Mouse (Mus musculus): Measurements from ENCODE around the gene Astn2. TPM values are rescaled to one million over a fixed set of nuclear protein-coding genes. Genes with fewer than 3 reads are reported as not detected.

Astn2 gene
- total and polyA plus RNA-seq, 3 experiments, result 0.50 to 0.90 (median 0.78) TPM

DNA sequence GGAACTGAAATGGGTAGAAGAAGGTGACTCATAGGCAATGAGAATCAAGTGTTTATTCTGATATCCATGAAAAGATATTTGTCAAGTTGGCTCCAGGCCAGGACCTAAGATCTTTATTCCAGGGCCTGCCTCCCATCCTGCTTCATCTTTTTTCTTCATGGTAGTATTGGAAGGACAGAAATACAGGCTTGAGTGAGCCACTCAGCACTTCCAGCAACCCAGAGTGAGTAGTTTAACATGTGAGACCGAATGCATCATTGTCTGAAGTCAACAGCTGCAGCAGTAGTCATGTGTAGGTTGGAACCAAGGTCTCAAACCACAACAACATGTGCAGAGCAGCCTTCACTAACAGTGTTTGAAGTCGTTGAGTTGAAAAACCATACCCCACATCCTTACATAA is 636.5 kb downstream of the Astn2 start:
- H3K4me3 ChIP-seq, result no peak overlapping the region
- no peaks in the 10 kb centered on the region for H3K27me3 ChIP-seq (ENCODE audit: control insufficient read depth, insufficient read depth, low read length)
- H3K9ac ChIP-seq (ENCODE audit: low read depth, low read length), result no peak overlapping the region
- H3K4me1 ChIP-seq (ENCODE audit: control insufficient read depth, insufficient read depth, low read length), result no peaks in the 10 kb centered on the region
- TF ChIP-seq POLR2A (IDR thresholded peaks at IDR 0.05; ENCODE audit: insufficient read depth, low read depth, low read length) (no peak), EP300 (IDR thresholded peaks at IDR 0.05; ENCODE audit: insufficient read depth, low read depth, low read length) (no peak), CTCF (IDR thresholded peaks at IDR 0.05) (no peak)
- H3K27ac ChIP-seq, result no peak overlapping the region
- intact Hi-C loops (cut with DNase I), result no loop called here
- no peaks in the 10 kb centered on the region for H3K79me2 ChIP-seq (replicated peaks; ENCODE audit: control insufficient read depth, insufficient read depth, low read length)
- no peaks in the 10 kb centered on the region for H3K36me3 ChIP-seq (ENCODE audit: control insufficient read depth, insufficient read depth, low read length)
- 44% methylated on average over 2 of the region's 2 CpGs for WGBS
- no peak for DNase-seq

DNA sequence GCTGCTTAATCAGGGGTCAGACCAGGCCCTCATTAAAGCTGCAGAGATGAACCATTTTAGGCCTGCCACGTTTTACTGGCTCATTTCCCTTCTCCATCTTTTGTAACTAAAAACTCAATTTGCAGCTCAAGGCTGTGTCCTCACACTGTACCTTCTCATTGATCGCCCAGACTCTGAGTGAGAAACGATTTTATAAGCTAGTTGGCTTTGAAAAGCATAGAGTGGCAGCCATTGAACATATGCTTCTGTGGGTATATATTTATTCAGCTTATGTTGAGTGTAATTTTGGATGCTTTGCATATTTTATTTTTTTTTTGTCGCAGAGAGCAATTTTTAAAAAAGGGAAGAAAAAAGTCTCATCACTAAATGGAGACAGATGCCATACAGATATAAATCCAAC is 637.0 kb downstream of the Astn2 start:
- no peaks in the 10 kb centered on the region for H3K36me3 ChIP-seq (ENCODE audit: control insufficient read depth, insufficient read depth, low read length)
- intact Hi-C loops (cut with DNase I), result no loop called here
- no peak for DNase-seq
- no peaks in the 10 kb centered on the region for H3K27me3 ChIP-seq (ENCODE audit: control insufficient read depth, insufficient read depth, low read length)
- no peak overlapping the region for H3K27ac ChIP-seq
- WGBS, result 73% methylated on average over 4 of the region's 4 CpGs
- no peaks in the 10 kb centered on the region for H3K4me1 ChIP-seq (ENCODE audit: control insufficient read depth, insufficient read depth, low read length)
- no peaks in the 10 kb centered on the region for H3K79me2 ChIP-seq (replicated peaks; ENCODE audit: control insufficient read depth, insufficient read depth, low read length)
- H3K9ac ChIP-seq (ENCODE audit: low read depth, low read length), result no peak overlapping the region
- no peak overlapping the region for H3K4me3 ChIP-seq
- TF ChIP-seq EP300 (IDR thresholded peaks at IDR 0.05; ENCODE audit: insufficient read depth, low read depth, low read length), result no peak
- TF ChIP-seq POLR2A (IDR thresholded peaks at IDR 0.05; ENCODE audit: insufficient read depth, low read depth, low read length), result no peak
- TF ChIP-seq CTCF (IDR thresholded peaks at IDR 0.05), result no peak

DNA sequence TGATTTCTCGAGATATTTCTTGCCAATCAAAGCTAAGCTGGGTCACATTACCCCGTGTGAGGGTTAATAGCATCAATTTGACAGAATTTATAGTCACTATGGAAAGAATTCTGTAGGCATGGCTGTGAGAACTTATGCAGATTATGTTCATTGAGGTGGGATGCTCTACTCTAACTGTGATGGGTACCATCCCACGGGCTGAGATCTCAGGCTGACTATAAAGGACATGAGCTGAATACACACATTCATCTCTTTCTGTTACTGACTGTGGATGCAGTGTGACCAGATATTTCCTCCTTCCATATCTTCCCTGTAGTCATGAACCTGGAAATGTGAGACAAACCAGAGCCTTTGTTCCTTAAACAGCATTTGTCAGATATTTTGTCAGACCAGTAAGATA is 639.1 kb downstream of the Astn2 start:
- intact Hi-C loops (cut with DNase I), result no loop called here
- H3K36me3 ChIP-seq (ENCODE audit: control insufficient read depth, insufficient read depth, low read length), result no peaks in the 10 kb centered on the region
- H3K27ac ChIP-seq, result no peak overlapping the region
- TF ChIP-seq EP300 (IDR thresholded peaks at IDR 0.05; ENCODE audit: insufficient read depth, low read depth, low read length) (no peak), POLR2A (IDR thresholded peaks at IDR 0.05; ENCODE audit: insufficient read depth, low read depth, low read length) (no peak), CTCF (IDR thresholded peaks at IDR 0.05) (no peak)
- no peaks in the 10 kb centered on the region for H3K79me2 ChIP-seq (replicated peaks; ENCODE audit: control insufficient read depth, insufficient read depth, low read length)
- 72% methylated on average over 3 of the region's 3 CpGs for WGBS
- no peaks in the 10 kb centered on the region for H3K27me3 ChIP-seq (ENCODE audit: control insufficient read depth, insufficient read depth, low read length)
- no peaks in the 10 kb centered on the region for H3K4me1 ChIP-seq (ENCODE audit: control insufficient read depth, insufficient read depth, low read length)
- no peak overlapping the region for H3K9ac ChIP-seq (ENCODE audit: low read depth, low read length)
- H3K4me3 ChIP-seq, result no peak overlapping the region
- no peak for DNase-seq

GRCm38 (mm10) chr4:65764275-65764674 is 640.1 kb downstream of the Astn2 start:
- DNase-seq, result no peak
- H3K4me3 ChIP-seq, result no peak overlapping the region
- no peaks in the 10 kb centered on the region for H3K79me2 ChIP-seq (replicated peaks; ENCODE audit: control insufficient read depth, insufficient read depth, low read length)
- H3K27ac ChIP-seq, result no peak overlapping the region
- H3K9ac ChIP-seq (ENCODE audit: low read depth, low read length), result no peak overlapping the region
- intact Hi-C loops (cut with DNase I), result no loop called here
- 80% methylated on average over 4 of the region's 4 CpGs for WGBS
- H3K27me3 ChIP-seq (ENCODE audit: control insufficient read depth, insufficient read depth, low read length), result no peaks in the 10 kb centered on the region
- H3K36me3 ChIP-seq (ENCODE audit: control insufficient read depth, insufficient read depth, low read length), result no peaks in the 10 kb centered on the region
- H3K4me1 ChIP-seq (ENCODE audit: control insufficient read depth, insufficient read depth, low read length), result no peaks in the 10 kb centered on the region
- no peak for TF ChIP-seq CTCF (IDR thresholded peaks at IDR 0.05)
- no peak for TF ChIP-seq EP300 (IDR thresholded peaks at IDR 0.05; ENCODE audit: insufficient read depth, low read depth, low read length)
- TF ChIP-seq POLR2A (IDR thresholded peaks at IDR 0.05; ENCODE audit: insufficient read depth, low read depth, low read length), result no peak

DNA sequence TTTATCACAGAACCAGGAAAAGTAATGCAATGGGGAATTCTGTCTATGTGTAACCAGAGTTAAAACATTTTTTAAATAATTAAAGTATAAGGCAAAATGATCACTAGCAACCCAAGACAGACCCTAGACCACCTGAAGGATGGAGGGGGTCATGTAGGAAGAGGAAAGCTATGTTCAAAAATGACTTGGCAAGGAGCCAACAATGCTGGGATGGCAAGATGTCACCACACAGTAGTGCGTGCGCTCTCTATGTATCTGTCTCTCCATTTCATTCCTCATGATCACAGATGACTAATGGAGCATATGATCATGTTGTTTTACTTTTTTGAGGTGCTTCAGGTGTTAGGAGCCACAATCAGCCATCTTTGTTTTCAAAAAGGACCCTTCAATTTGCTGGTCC is 640.6 kb downstream of the Astn2 start:
- intact Hi-C loops (cut with DNase I), result no loop called here

DNA sequence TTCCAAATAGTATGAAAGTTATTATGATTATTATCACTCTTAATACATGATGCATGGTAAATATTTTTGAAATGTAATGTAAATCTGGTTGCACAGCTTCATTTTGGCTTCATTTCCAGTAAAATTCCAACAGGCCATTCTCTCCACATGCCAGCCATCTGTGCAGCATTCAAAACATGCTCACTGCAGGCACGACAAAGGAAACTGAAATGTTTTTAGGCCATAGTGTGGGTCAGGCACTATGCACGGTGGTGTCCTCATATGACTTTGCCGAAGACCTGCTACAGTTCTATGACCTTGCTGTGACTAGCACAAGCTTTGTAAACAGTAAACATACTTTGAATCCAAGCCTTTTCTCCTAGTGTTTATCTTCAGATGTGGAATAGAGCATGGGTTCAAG is 642.3 kb downstream of the Astn2 start:
- no peak overlapping the region for H3K4me3 ChIP-seq
- H3K27ac ChIP-seq, result no peak overlapping the region
- 82% methylated on average over 3 of the region's 3 CpGs for WGBS
- no peaks in the 10 kb centered on the region for H3K4me1 ChIP-seq (ENCODE audit: control insufficient read depth, insufficient read depth, low read length)
- H3K79me2 ChIP-seq (replicated peaks; ENCODE audit: control insufficient read depth, insufficient read depth, low read length), result no peaks in the 10 kb centered on the region
- H3K9ac ChIP-seq (ENCODE audit: low read depth, low read length), result no peak overlapping the region
- no peaks in the 10 kb centered on the region for H3K27me3 ChIP-seq (ENCODE audit: control insufficient read depth, insufficient read depth, low read length)
- intact Hi-C loops (cut with DNase I), result no loop called here
- no peaks in the 10 kb centered on the region for H3K36me3 ChIP-seq (ENCODE audit: control insufficient read depth, insufficient read depth, low read length)
- no peak for DNase-seq
- no peak for TF ChIP-seq CTCF (IDR thresholded peaks at IDR 0.05)
- no peak for TF ChIP-seq POLR2A (IDR thresholded peaks at IDR 0.05; ENCODE audit: insufficient read depth, low read depth, low read length)
- no peak for TF ChIP-seq EP300 (IDR thresholded peaks at IDR 0.05; ENCODE audit: insufficient read depth, low read depth, low read length)

More for the DNA sequence above, 640.6 kb downstream of the Astn2 start:
- DNase-seq, result no peak
- H3K79me2 ChIP-seq (replicated peaks; ENCODE audit: control insufficient read depth, insufficient read depth, low read length), result no peaks in the 10 kb centered on the region
- no peaks in the 10 kb centered on the region for H3K27me3 ChIP-seq (ENCODE audit: control insufficient read depth, insufficient read depth, low read length)
- H3K36me3 ChIP-seq (ENCODE audit: control insufficient read depth, insufficient read depth, low read length), result no peaks in the 10 kb centered on the region
- no peak overlapping the region for H3K27ac ChIP-seq
- no peak overlapping the region for H3K4me3 ChIP-seq
- 87% methylated on average over 2 of the region's 2 CpGs for WGBS
- H3K4me1 ChIP-seq (ENCODE audit: control insufficient read depth, insufficient read depth, low read length), result no peaks in the 10 kb centered on the region
- TF ChIP-seq EP300 (IDR thresholded peaks at IDR 0.05; ENCODE audit: insufficient read depth, low read depth, low read length) (no peak), CTCF (IDR thresholded peaks at IDR 0.05) (no peak), POLR2A (IDR thresholded peaks at IDR 0.05; ENCODE audit: insufficient read depth, low read depth, low read length) (no peak)
- H3K9ac ChIP-seq (ENCODE audit: low read depth, low read length), result no peak overlapping the region

Data from heart, adult 2 months (tissue).